Mouse (Mus musculus): ENCODE results near the gene Jag2. TPM values are rescaled to one million over a fixed set of nuclear protein-coding genes. Genes with fewer than 3 reads are reported as not detected.

Gene Jag2
- polyA plus RNA-seq, 2 experiments: 14.3 to 45.8 TPM

DNA sequence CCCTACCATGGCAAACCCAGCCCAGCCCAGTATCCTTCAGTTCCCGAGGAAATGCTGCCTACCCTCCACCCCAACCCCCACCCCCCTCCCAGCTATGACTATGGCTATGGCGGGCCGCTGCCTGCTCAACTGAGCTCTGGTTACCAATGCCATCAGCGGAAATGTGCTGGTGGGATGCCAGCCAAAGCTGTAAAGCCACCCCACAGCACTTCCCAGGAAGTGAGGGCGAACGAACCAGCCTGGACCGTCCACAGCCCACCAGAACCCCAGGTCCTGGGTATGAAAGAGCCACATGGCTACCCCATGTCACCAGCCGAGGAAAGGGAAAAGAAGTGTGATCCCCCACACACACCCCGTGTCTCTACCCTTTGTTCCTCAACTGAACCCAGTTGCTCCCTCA, 11.1 kb upstream of the Jag2 start:
- H3K9ac ChIP-seq (ENCODE audit: low read depth, low read length, severe bottlenecking): no peak overlapping the region
- ATAC-seq (ENCODE audit: low FRiP score, low read depth) (no peak), DNase-seq (ENCODE audit: low spot score) (no peak)
- TF ChIP-seq POLR2A (IDR thresholded peaks at IDR 0.05; ENCODE audit: borderline replicate concordance, extremely low read depth, insufficient read depth, insufficient read length): no peak
- 69% methylated on average over 8 of the region's 9 CpGs for WGBS
- H3K36me3 ChIP-seq (ENCODE audit: control insufficient read depth, insufficient read depth, low read length): 0 out of 2 replicates have a peak, but pooled peaks cover 1% of the 10 kb centered on the region
- no peaks in the 10 kb centered on the region for H3K27me3 ChIP-seq (ENCODE audit: control insufficient read depth, insufficient read depth, low read length)
- H3K4me2 ChIP-seq (replicated peaks; ENCODE audit: low read depth, low read length, severe bottlenecking): peak overlapping the region; percentile 56; the same call in 1 of the 2 replicates
- peaks cover 12% of the 10 kb centered on the region for H3K4me1 ChIP-seq (ENCODE audit: control insufficient read depth, insufficient read depth, low read length)
- no peaks in the 10 kb centered on the region for H3K9me3 ChIP-seq (ENCODE audit: control insufficient read depth, low read length)
- no peak overlapping the region for H3K27ac ChIP-seq (replicated peaks; ENCODE audit: low read depth, low read length)
- H3K4me3 ChIP-seq (replicated peaks; ENCODE audit: low read length): no peak overlapping the region

DNA sequence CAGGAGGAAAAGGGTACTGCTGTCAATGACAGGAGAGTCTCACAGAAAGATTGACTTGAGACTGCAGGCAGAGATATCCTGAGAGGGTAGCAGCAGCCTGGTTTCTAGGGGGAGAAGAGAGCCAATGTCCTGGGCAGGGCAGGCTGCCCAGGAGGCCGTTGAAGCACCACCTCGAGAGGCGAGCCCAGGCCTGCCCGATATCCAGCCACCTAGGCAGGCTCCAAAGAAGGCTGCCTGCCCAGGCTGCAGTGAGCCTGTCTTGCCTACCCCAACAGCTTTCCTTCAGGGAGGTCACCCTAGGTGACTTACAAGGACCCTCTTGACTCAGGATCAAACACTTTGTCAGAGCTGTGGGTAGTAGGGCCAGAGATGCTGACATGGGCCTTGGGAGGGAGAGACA, 10.7 kb upstream of the Jag2 start:
- TF ChIP-seq POLR2A (IDR thresholded peaks at IDR 0.05; ENCODE audit: borderline replicate concordance, extremely low read depth, insufficient read depth, insufficient read length): no peak
- no peak overlapping the region for H3K4me2 ChIP-seq (replicated peaks; ENCODE audit: low read depth, low read length, severe bottlenecking)
- no peaks in the 10 kb centered on the region for H3K27me3 ChIP-seq (ENCODE audit: control insufficient read depth, insufficient read depth, low read length)
- no peak overlapping the region for H3K4me3 ChIP-seq (replicated peaks; ENCODE audit: low read length)
- no peaks in the 10 kb centered on the region for H3K9me3 ChIP-seq (ENCODE audit: control insufficient read depth, low read length)
- H3K27ac ChIP-seq (replicated peaks; ENCODE audit: low read depth, low read length): no peak overlapping the region
- H3K4me1 ChIP-seq (ENCODE audit: control insufficient read depth, insufficient read depth, low read length): peaks cover 12% of the 10 kb centered on the region
- 92% methylated on average over 4 of the region's 4 CpGs for WGBS
- no peak overlapping the region for H3K9ac ChIP-seq (ENCODE audit: low read depth, low read length, severe bottlenecking)
- 0 out of 2 replicates have a peak, but pooled peaks cover 3% of the 10 kb centered on the region for H3K36me3 ChIP-seq (ENCODE audit: control insufficient read depth, insufficient read depth, low read length)
- ATAC-seq (ENCODE audit: low FRiP score, low read depth) (no peak), DNase-seq (ENCODE audit: low spot score) (no peak)

DNA sequence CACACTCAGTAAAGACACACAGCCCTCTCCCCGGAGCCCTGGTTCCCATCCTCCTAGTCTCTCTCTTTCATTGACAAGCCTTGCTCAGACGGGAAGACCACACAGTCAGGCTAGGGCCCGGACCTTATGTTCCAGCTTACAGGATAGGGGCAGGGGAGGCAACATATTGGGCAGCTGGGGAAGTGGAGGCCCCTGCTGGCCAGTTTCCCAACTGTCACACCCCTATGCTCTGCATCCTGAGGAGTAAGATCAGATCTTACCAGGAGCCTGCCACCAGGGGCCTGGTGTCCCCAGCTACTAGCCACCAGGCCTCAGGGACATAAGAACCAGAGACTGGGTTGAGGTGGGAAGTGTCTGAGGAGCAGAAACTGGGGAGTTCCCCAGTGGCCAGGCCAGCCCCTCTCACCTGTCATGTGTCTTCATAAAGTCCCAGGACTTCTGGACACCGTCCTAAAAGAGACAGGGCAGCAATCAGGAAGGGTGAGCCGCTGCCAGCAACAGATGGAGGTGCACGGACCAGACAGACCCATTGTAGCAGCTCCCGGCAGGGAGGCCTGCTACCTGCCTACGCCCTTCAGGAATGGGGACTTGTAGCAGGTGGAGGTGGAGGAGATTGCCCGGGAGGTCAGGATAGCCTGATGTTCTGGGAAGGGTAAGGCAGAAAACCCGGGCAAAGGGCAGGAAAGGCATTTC, 9.4 kb upstream of the Jag2 start:
- Histone ChIP-seq H3K9me3 (ENCODE audit: control insufficient read depth, low read length) (no peaks in the 10 kb centered on the region), H3K4me3 (replicated peaks; ENCODE audit: low read length) (no peak overlapping the region), H3K9ac (ENCODE audit: low read depth, low read length, severe bottlenecking) (no peak overlapping the region), H3K4me2 (replicated peaks; ENCODE audit: low read depth, low read length, severe bottlenecking) (no peak overlapping the region), H3K27me3 (ENCODE audit: control insufficient read depth, insufficient read depth, low read length) (no peaks in the 10 kb centered on the region), H3K4me1 (ENCODE audit: control insufficient read depth, insufficient read depth, low read length) (peaks cover 12% of the 10 kb centered on the region), H3K27ac (replicated peaks; ENCODE audit: low read depth, low read length) (no peak overlapping the region), H3K36me3 (ENCODE audit: control insufficient read depth, insufficient read depth, low read length) (0 out of 2 replicates have a peak, but pooled peaks cover 3% of the 10 kb centered on the region)
- ATAC-seq (ENCODE audit: low FRiP score, low read depth) (peak; percentile 48; the same call in 1 of the 2 replicates), DNase-seq (ENCODE audit: low spot score) (peak; percentile 45)
- 57% methylated on average over 10 of the region's 10 CpGs for whole genome bisulfite sequencing
- TF ChIP-seq POLR2A (IDR thresholded peaks at IDR 0.05; ENCODE audit: borderline replicate concordance, extremely low read depth, insufficient read depth, insufficient read length): no peak

DNA sequence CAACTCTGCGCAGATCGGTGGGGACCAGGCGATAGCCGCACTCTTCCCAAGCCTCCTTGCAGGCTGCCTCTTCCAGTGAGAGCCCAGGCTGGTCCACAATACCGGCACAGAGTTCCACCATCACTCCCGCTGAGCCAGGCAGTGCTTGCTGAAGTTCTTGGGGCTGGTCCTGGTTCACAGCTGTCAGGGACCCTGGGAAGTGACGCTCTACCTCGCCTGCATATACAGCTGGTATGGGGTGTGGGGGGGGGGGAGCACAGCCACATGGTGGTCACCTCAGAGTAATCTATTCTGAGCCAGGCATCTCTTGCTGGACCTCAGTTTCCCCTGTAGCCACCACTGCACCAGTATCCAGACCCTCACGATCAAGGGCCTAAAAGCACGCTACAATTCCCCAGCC, 8.8 kb upstream of the Jag2 start:
- no peak overlapping the region for H3K9ac ChIP-seq (ENCODE audit: low read depth, low read length, severe bottlenecking)
- TF ChIP-seq POLR2A (IDR thresholded peaks at IDR 0.05; ENCODE audit: borderline replicate concordance, extremely low read depth, insufficient read depth, insufficient read length): no peak
- peaks cover 12% of the 10 kb centered on the region for H3K4me1 ChIP-seq (ENCODE audit: control insufficient read depth, insufficient read depth, low read length)
- H3K36me3 ChIP-seq (ENCODE audit: control insufficient read depth, insufficient read depth, low read length): 0 out of 2 replicates have a peak, but pooled peaks cover 3% of the 10 kb centered on the region
- H3K9me3 ChIP-seq (ENCODE audit: control insufficient read depth, low read length): no peaks in the 10 kb centered on the region
- 0 out of 2 replicates have a peak, but pooled peaks have one; percentile 4 for ATAC-seq (ENCODE audit: low FRiP score, low read depth)
- no peak overlapping the region for H3K4me3 ChIP-seq (replicated peaks; ENCODE audit: low read length)
- no peak overlapping the region for H3K4me2 ChIP-seq (replicated peaks; ENCODE audit: low read depth, low read length, severe bottlenecking)
- no peaks in the 10 kb centered on the region for H3K27me3 ChIP-seq (ENCODE audit: control insufficient read depth, insufficient read depth, low read length)
- H3K27ac ChIP-seq (replicated peaks; ENCODE audit: low read depth, low read length): no peak overlapping the region
- 72% methylated on average over 9 of the region's 10 CpGs for WGBS
- no peak for DNase-seq (ENCODE audit: low spot score)

DNA sequence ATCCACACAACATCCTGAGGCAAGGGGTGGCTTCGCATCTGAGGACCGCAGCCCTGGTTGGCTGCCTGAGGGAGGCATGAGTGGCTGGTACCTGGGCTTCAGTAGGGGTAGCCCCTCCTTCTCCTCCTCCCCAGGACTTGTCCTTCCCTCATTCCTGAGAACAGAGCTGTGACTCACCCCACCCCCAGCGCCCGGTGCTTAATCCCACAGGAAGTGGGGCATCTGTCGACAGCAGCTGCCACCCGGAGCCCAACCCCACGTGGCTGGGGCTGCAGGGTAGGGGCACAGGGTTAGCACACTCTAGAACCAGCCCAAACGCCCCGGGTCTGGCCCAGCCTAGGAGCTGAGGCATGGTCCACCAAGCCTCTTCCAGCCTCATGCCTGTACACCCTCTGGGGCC, 8.3 kb upstream of the Jag2 start:
- Histone ChIP-seq H3K27me3 (ENCODE audit: control insufficient read depth, insufficient read depth, low read length) (no peaks in the 10 kb centered on the region), H3K9ac (ENCODE audit: low read depth, low read length, severe bottlenecking) (no peak overlapping the region), H3K27ac (replicated peaks; ENCODE audit: low read depth, low read length) (no peak overlapping the region), H3K36me3 (ENCODE audit: control insufficient read depth, insufficient read depth, low read length) (0 out of 2 replicates have a peak, but pooled peaks cover 3% of the 10 kb centered on the region), H3K4me2 (replicated peaks; ENCODE audit: low read depth, low read length, severe bottlenecking) (no peak overlapping the region), H3K4me3 (replicated peaks; ENCODE audit: low read length) (no peak overlapping the region), H3K4me1 (ENCODE audit: control insufficient read depth, insufficient read depth, low read length) (peaks cover 12% of the 10 kb centered on the region), H3K9me3 (ENCODE audit: control insufficient read depth, low read length) (no peaks in the 10 kb centered on the region)
- 25% methylated on average over 9 of the region's 9 CpGs for WGBS
- ATAC-seq (ENCODE audit: low FRiP score, low read depth) (peak; percentile 41), DNase-seq (ENCODE audit: low spot score) (no peak)
- TF ChIP-seq POLR2A (IDR thresholded peaks at IDR 0.05; ENCODE audit: borderline replicate concordance, extremely low read depth, insufficient read depth, insufficient read length): no peak

All from limb, embryonic 14.5 days (tissue).